Mouse (Mus musculus) frontal cortex, adult 2 months (tissue): ENCODE measurements at regions not wholly inside any gene's neighbourhood (a gene's known extent, or its start where the extent isn't known, plus 50 kb on each side); places are given as distances from the start of the nearest gene placed in this dataset.
A peak's percentile ranks its signal among the peaks of the same experiment; 100 is the strongest.

Source experiments
- DNase-seq, 2 experiments: peaks; one replicate each; pipeline ENCODE4 v3.0.0; 2022; ENCODE audit warnings: low spot score in 1 of 2; ENCODE audit errors: extremely low spot score in 1 of 2

- DNase-seq = no peak
Observed at GRCm38 (mm10) chr11:57958233-57958632, 50.6 kb upstream of the Larp1 start.

GRCm38 (mm10) chr11:57956909-57957308, 52.0 kb upstream of the Larp1 start:
- no peak for DNase-seq

- no peak for DNase-seq
Observed at GRCm38 (mm10) chr11:57956076-57956475, 52.8 kb upstream of the Larp1 start.

- no peak for DNase-seq
Observed at GRCm38 (mm10) chr11:57955476-57955875, 53.4 kb upstream of the Larp1 start.

GRCm38 (mm10) chr11:57954510-57955184, 54.2 kb upstream of the Larp1 start:
- no peak for DNase-seq

DNA sequence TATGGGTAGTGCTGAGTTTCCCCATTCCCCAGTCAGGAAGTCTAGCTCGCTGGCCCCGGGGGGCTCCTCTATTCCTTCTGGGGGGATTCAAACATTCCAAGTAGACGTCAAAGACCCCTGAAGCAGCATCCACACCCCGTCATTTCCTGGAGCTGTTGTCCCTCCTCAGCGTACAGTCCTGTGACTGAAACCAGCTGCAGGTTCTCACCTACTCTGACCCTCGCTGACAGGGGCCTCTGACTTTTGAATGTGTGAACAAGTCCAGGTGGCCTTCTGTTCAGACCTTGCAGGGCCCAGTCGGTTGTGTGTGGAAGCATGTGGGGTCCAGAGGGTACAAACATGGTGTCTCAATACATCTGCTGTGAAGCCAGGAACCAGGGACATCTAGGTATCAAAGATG, 55.2 kb upstream of the Larp1 start:
- DNase-seq = no peak

GRCm38 (mm10) chr11:57952619-57953018, 56.2 kb upstream of the Larp1 start:
- no peak for DNase-seq

- no peak for DNase-seq
Observed at GRCm38 (mm10) chr11:57951541-57952326, 57.1 kb upstream of the Larp1 start.

GRCm38 (mm10) chr11:57950989-57951388, 57.9 kb upstream of the Larp1 start:
- DNase-seq = peak in 1 of 2 experiments; percentile 82

- DNase-seq = no peak
Observed at GRCm38 (mm10) chr11:57949067-57949466, 59.8 kb upstream of the Larp1 start.

DNA sequence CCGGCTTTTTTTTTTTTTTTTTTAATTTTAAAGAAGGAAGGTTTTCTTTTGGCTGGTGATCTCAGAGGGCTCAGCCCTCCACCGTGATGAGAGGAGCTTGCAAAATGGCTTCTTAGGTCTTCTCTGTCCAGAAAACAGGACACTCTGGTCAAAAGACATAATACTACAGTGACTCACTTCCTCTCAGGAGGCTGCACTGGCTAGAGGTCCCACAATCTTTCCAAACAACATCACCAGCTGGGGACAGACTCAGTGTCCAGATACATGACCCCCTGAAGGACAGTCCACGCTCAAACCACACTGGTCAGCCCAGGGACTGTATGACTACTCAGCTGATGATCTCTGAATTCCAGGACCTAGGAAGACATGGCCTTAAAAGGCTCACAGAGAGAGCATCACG, 61.5 kb upstream of the Larp1 start:
- no peak for DNase-seq

GRCm38 (mm10) chr11:57934391-57934850, 74.4 kb upstream of the Larp1 start:
- peak; percentile 47 to 95 for DNase-seq

- no peak for DNase-seq
Observed at GRCm38 (mm10) chr11:57933065-57933464, 75.8 kb upstream of the Larp1 start.

- DNase-seq = no peak
Observed at GRCm38 (mm10) chr11:57929506-57929905, 79.4 kb upstream of the Larp1 start.

DNA sequence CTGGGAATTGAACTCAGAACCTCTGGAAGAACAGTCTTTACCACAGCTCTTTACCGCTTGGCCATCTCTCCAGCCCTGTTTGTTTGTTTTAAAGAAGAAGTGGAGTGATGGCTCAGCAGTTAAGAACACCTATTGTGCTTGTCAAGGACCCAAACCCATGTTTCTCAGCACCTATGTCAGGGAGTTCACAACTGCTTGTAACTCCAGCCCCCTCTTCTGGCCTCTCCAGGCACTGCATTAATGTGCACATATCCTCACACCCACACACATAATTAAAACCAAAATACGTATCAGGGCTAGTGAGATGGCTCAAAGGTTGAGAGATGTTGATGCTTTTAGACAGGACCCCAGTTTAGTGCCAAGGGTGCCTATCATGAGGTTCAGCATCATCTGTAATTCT, 87.6 kb upstream of the Hand1 start:
- DNase-seq = no peak

- no peak for DNase-seq
Observed at GRCm38 (mm10) chr11:57918447-57919059, 85.9 kb upstream of the Hand1 start.

- DNase-seq = no peak
Observed at GRCm38 (mm10) chr11:57917974-57918373, 85.4 kb upstream of the Hand1 start.

DNA sequence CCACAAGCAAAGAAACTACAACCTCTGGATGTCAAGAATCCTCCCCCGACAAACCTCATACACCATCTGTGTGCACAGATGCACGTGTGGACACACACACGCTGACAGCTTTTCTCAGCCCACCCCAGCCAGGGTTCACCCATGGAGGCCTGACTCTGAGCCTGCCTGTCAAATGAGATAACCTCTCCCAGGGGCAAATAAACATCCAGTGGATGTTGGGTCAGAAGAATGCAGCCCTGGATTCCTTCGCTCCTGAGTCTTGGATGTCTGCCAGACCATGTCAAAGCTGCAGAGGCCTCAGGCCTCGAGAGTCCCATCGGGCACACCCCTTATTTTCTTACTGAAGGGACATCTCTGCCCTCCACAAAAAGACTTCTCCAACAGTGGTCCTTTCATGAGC, 83.4 kb upstream of the Hand1 start:
- no peak for DNase-seq

GRCm38 (mm10) chr11:57913801-57914560, 81.4 kb upstream of the Hand1 start:
- no peak for DNase-seq

GRCm38 (mm10) chr11:57913020-57913699, 80.5 kb upstream of the Hand1 start:
- no peak for DNase-seq
